ENCODE assay signal across 7 mouse cellular contexts in genomic region chr7:17026710-17027587, GRCm38 (mm10). TPM values are rescaled to one million over a fixed set of nuclear protein-coding genes. Genes with fewer than 3 reads are reported as not detected.
DNase-seq lines count a peak whose midpoint lies in the region; ATAC-seq and TF ChIP-seq lines count a peak whose summit lies in the region.

No protein-coding gene starts in this region.

- peaks cover 9% of the 10 kb centered on the region for H3K4me1 ChIP-seq in neural tube, embryonic 11.5 days (ENCODE audit: control insufficient read depth, insufficient read depth, low read length)
- H3K4me1 ChIP-seq in bone marrow, adult 2 months (ENCODE audit: control insufficient read depth, insufficient read depth, low read length): peaks cover 15% of the 10 kb centered on the region
- H3K4me1 ChIP-seq in embryonic facial prominence, embryonic 15.5 days: peaks cover 37% of the 10 kb centered on the region
- peaks cover 33% of the 10 kb centered on the region for H3K4me1 ChIP-seq in lung, postnatal 0 days (ENCODE audit: insufficient read depth, low read depth, low read length)
- peaks cover 35% of the 10 kb centered on the region for H3K4me1 ChIP-seq in small intestine, adult 2 months (ENCODE audit: control insufficient read depth, insufficient read depth, insufficient read length, low read length)

- TF ChIP-seq CTCF in bone marrow, adult 2 months (IDR thresholded peaks at IDR 0.05; ENCODE audit: control insufficient read depth, insufficient read depth, low read length): peak; percentile 45; the same call in 1 of the 2 replicates
- peak; percentile 80 for TF ChIP-seq CTCF in lung, postnatal 0 days (IDR thresholded peaks at IDR 0.05)
- peak; percentile 60; the same call in 1 of the 2 replicates for TF ChIP-seq CTCF in small intestine, adult 2 months (IDR thresholded peaks at IDR 0.05; ENCODE audit: extremely low read depth, insufficient read length, insufficient replicate concordance, low read depth, low read length)

- no peak overlapping the region for H3K27ac ChIP-seq in neural tube, embryonic 11.5 days (ENCODE audit: low read depth, low read length)
- peak overlapping the region; percentile 74 for H3K27ac ChIP-seq in bone marrow, adult 2 months (ENCODE audit: control insufficient read depth, insufficient read depth, low read depth, low read length, poor library complexity)
- H3K27ac ChIP-seq in embryonic facial prominence, embryonic 15.5 days (replicated peaks): peak overlapping the region; percentile 92
- H3K27ac ChIP-seq in lung, postnatal 0 days (ENCODE audit: low read length): peak overlapping the region; percentile 90
- peak overlapping the region; percentile 86 for H3K27ac ChIP-seq in small intestine, adult 2 months (ENCODE audit: insufficient read depth, low read depth, low read length)

- peak overlapping the region; percentile 63 for H3K4me3 ChIP-seq in neural tube, embryonic 11.5 days (ENCODE audit: low read depth, low read length)
- H3K4me3 ChIP-seq in bone marrow, adult 2 months (replicated peaks; ENCODE audit: control insufficient read depth, low read depth, low read length): peak overlapping the region; percentile 86
- H3K4me3 ChIP-seq in embryonic facial prominence, embryonic 15.5 days (replicated peaks): peak overlapping the region; percentile 88
- H3K4me3 ChIP-seq in lung, postnatal 0 days (ENCODE audit: low read depth, low read length): peak overlapping the region; percentile 80
- H3K4me3 ChIP-seq in small intestine, adult 2 months (ENCODE audit: low read depth, low read length): peak overlapping the region; percentile 86

- TF ChIP-seq POLR2A in bone marrow, adult 2 months (IDR thresholded peaks at IDR 0.05; ENCODE audit: borderline replicate concordance, control insufficient read depth, low read depth, low read length): no peak
- TF ChIP-seq POLR2A in small intestine, adult 2 months (IDR thresholded peaks at IDR 0.05; ENCODE audit: low read depth, low read length): no peak

- H3K9me3 ChIP-seq in neural tube, embryonic 11.5 days (ENCODE audit: control insufficient read depth, low read length): no peaks in the 10 kb centered on the region
- no peaks in the 10 kb centered on the region for H3K9me3 ChIP-seq in embryonic facial prominence, embryonic 15.5 days (replicated peaks)
- H3K9me3 ChIP-seq in lung, postnatal 0 days (ENCODE audit: low read length): no peaks in the 10 kb centered on the region

- peak; percentile 81 for ATAC-seq in neural tube, embryonic 11.5 days (ENCODE audit: insufficient read depth, low FRiP score, low TSS enrichment)
- peak; percentile 15; the same call in 1 of the 2 replicates for ATAC-seq in embryonic facial prominence, embryonic 15.5 days (ENCODE audit: insufficient number of reproducible peaks, low FRiP score, low TSS enrichment, low read depth)
- peak; percentile 51 for ATAC-seq in inflammation-experienced regulatory T-cells, adult 6 months
- ATAC-seq in lung, postnatal 0 days: peak; percentile 52

- H3K4me2 ChIP-seq in neural tube, embryonic 11.5 days (ENCODE audit: low read depth): peak overlapping the region; percentile 69
- peak overlapping the region; percentile 75 for H3K4me2 ChIP-seq in embryonic facial prominence, embryonic 15.5 days (replicated peaks)
- H3K4me2 ChIP-seq in lung, postnatal 0 days (replicated peaks; ENCODE audit: low read depth, low read length): peak overlapping the region; percentile 77

- TF ChIP-seq EP300 in lung, postnatal 0 days (IDR thresholded peaks at IDR 0.05): no peak

- 8% methylated on average over 24 of the region's 24 CpGs for WGBS in neural tube, embryonic 11.5 days
- under 1% methylated on average over 24 of the region's 24 CpGs for WGBS in bone marrow, adult 2 months
- 3% methylated on average over 24 of the region's 24 CpGs for WGBS in embryonic facial prominence, embryonic 15.5 days
- 3% methylated on average over 24 of the region's 24 CpGs for whole genome bisulfite sequencing in lung, postnatal 0 days
- WGBS in small intestine, adult 2 months: 1% methylated on average over 24 of the region's 24 CpGs

- DNase-seq in neural tube, embryonic 11.5 days (ENCODE audit: low spot score): peak; percentile 78
- DNase-seq in neural tube, embryonic 10.5 days (ENCODE audit: extremely low spot score, low spot score): no peak
- DNase-seq in lung, postnatal 0 days (ENCODE audit: low spot score): peak; percentile 85

- no peaks in the 10 kb centered on the region for H3K27me3 ChIP-seq in neural tube, embryonic 11.5 days (ENCODE audit: control insufficient read depth, insufficient read depth, low read length)
- no peaks in the 10 kb centered on the region for H3K27me3 ChIP-seq in embryonic facial prominence, embryonic 15.5 days
- H3K27me3 ChIP-seq in lung, postnatal 0 days (replicated peaks; ENCODE audit: insufficient read depth, low read length): no peaks in the 10 kb centered on the region
- H3K27me3 ChIP-seq in small intestine, adult 2 months (ENCODE audit: control insufficient read depth, insufficient read depth, low read length): no peaks in the 10 kb centered on the region

- H3K36me3 ChIP-seq in neural tube, embryonic 11.5 days (ENCODE audit: control insufficient read depth, insufficient read depth, low read length): peaks cover 3% of the 10 kb centered on the region; the same call in 1 of the 2 replicates
- peaks cover 28% of the 10 kb centered on the region for H3K36me3 ChIP-seq in embryonic facial prominence, embryonic 15.5 days
- H3K36me3 ChIP-seq in lung, postnatal 0 days (ENCODE audit: insufficient read depth, low read length): peaks cover 15% of the 10 kb centered on the region; the same call in 1 of the 2 replicates
- H3K36me3 ChIP-seq in small intestine, adult 2 months (ENCODE audit: control insufficient read depth, insufficient read depth, low read length): peaks cover 8% of the 10 kb centered on the region

- peak overlapping the region; percentile 63 for H3K9ac ChIP-seq in neural tube, embryonic 11.5 days (ENCODE audit: low read length)
- peak overlapping the region; percentile 90 for H3K9ac ChIP-seq in embryonic facial prominence, embryonic 15.5 days
- peak overlapping the region; percentile 62 for H3K9ac ChIP-seq in lung, postnatal 0 days (replicated peaks; ENCODE audit: low read depth)

RNA-seq across cellular contexts. Expression of gene Ppp5c, which starts 0.8 kb away (rescaled TPM):
- polyA plus RNA-seq in neural tube, embryonic 11.5 days (2014; fragmentation: Nextera tagmentation; extraction: Ambion mirVana): 120 and 128 TPM in 2 replicates
- 30.6 and 70.5 TPM in 2 replicates for polyA plus RNA-seq in bone marrow, adult 2 months (2011; ENCODE audit: insufficient read depth, insufficient read length, low replicate concordance, missing spikeins)
- 112 and 113 TPM in 2 replicates for polyA plus RNA-seq in embryonic facial prominence, embryonic 15.5 days (2015; fragmentation: Nextera tagmentation; extraction: Ambion mirVana)
- 10 to 100 TPM; 55.1 to 67.1 (median 62.0) TPM for polyA plus RNA-seq in inflammation-experienced regulatory T-cells, adult 6 months (2017; shearing (Covaris generic))
- polyA plus RNA-seq in lung, postnatal 0 days (2015; fragmentation: Nextera tagmentation; extraction: Ambion mirVana): 65.1 and 71.8 TPM in 2 replicates
- polyA plus RNA-seq in small intestine, adult 2 months (2012; rRNA removed): 121 and 278 TPM in 2 replicates

RNA-seq across cellular contexts. Expression of gene Ccdc8, which starts 34.4 kb away (rescaled TPM):
- 16.9 and 17.7 TPM in 2 replicates for polyA plus RNA-seq in neural tube, embryonic 11.5 days (2014; fragmentation: Nextera tagmentation; extraction: Ambion mirVana)
- polyA plus RNA-seq in bone marrow, adult 2 months (2011; ENCODE audit: insufficient read depth, insufficient read length, low replicate concordance, missing spikeins): 1.4 and 2.5 TPM in 2 replicates
- polyA plus RNA-seq in embryonic facial prominence, embryonic 15.5 days (2015; fragmentation: Nextera tagmentation; extraction: Ambion mirVana): 41.5 and 43.9 TPM in 2 replicates
- under 1 TPM in 2 of 3 experiments, not detected in 1; 0.09 to 0.15 TPM for polyA plus RNA-seq in inflammation-experienced regulatory T-cells, adult 6 months (2017; shearing (Covaris generic))
- polyA plus RNA-seq in lung, postnatal 0 days (2015; fragmentation: Nextera tagmentation; extraction: Ambion mirVana): 7.8 and 8.0 TPM in 2 replicates
- 0.74 and 0.85 TPM in 2 replicates for polyA plus RNA-seq in small intestine, adult 2 months (2012; rRNA removed)

RNA-seq across cellular contexts. Expression of gene Hif3a, which starts 35.3 kb away (rescaled TPM):
- polyA plus RNA-seq in neural tube, embryonic 11.5 days (2014; fragmentation: Nextera tagmentation; extraction: Ambion mirVana): 6.9 and 7.6 TPM in 2 replicates
- polyA plus RNA-seq in bone marrow, adult 2 months (2011; ENCODE audit: insufficient read depth, insufficient read length, low replicate concordance, missing spikeins): 1.8 and 3.3 TPM in 2 replicates
- polyA plus RNA-seq in embryonic facial prominence, embryonic 15.5 days (2015; fragmentation: Nextera tagmentation; extraction: Ambion mirVana): 27.9 and 31.2 TPM in 2 replicates
- under 1 TPM in 2 of 3 experiments, not detected in 1; 0.42 to 0.47 TPM for polyA plus RNA-seq in inflammation-experienced regulatory T-cells, adult 6 months (2017; shearing (Covaris generic))
- 5.3 and 8.2 TPM in 2 replicates for polyA plus RNA-seq in lung, postnatal 0 days (2015; fragmentation: Nextera tagmentation; extraction: Ambion mirVana)
- 0.52 and 0.68 TPM in 2 replicates for polyA plus RNA-seq in small intestine, adult 2 months (2012; rRNA removed)

RNA-seq across cellular contexts. Expression of gene Gm42372, which starts 44.1 kb away (rescaled TPM):
- polyA plus RNA-seq in neural tube, embryonic 11.5 days (2014; fragmentation: Nextera tagmentation; extraction: Ambion mirVana): 1.8 and 2.0 TPM in 2 replicates
- 0.77 and 1.9 TPM in 2 replicates for polyA plus RNA-seq in bone marrow, adult 2 months (2011; ENCODE audit: insufficient read depth, insufficient read length, low replicate concordance, missing spikeins)
- polyA plus RNA-seq in embryonic facial prominence, embryonic 15.5 days (2015; fragmentation: Nextera tagmentation; extraction: Ambion mirVana): 0.28 and 0.32 TPM in 2 replicates
- 1 to 10 TPM; 3.7 to 5.7 (median 5.2) TPM for polyA plus RNA-seq in inflammation-experienced regulatory T-cells, adult 6 months (2017; shearing (Covaris generic))
- 0.02 and 0.04 TPM in 2 replicates for polyA plus RNA-seq in lung, postnatal 0 days (2015; fragmentation: Nextera tagmentation; extraction: Ambion mirVana)
- polyA plus RNA-seq in small intestine, adult 2 months (2012; rRNA removed): 0.05 and 0.14 TPM in 2 replicates

RNA-seq across cellular contexts. Expression of gene Psg16, which starts 46.9 kb away (rescaled TPM):
- polyA plus RNA-seq in neural tube, embryonic 11.5 days (2014; fragmentation: Nextera tagmentation; extraction: Ambion mirVana): 0.09 TPM in 1 of 2 replicates, not detected in the other
- 1.1 and 1.6 TPM in 2 replicates for polyA plus RNA-seq in bone marrow, adult 2 months (2011; ENCODE audit: insufficient read depth, insufficient read length, low replicate concordance, missing spikeins)
- 0.11 and 0.13 TPM in 2 replicates for polyA plus RNA-seq in embryonic facial prominence, embryonic 15.5 days (2015; fragmentation: Nextera tagmentation; extraction: Ambion mirVana)
- 1 to 10 TPM in 2 of 3 experiments, not detected in 1; 1.2 to 1.5 TPM for polyA plus RNA-seq in inflammation-experienced regulatory T-cells, adult 6 months (2017; shearing (Covaris generic))
- 0.18 and 0.21 TPM in 2 replicates for polyA plus RNA-seq in lung, postnatal 0 days (2015; fragmentation: Nextera tagmentation; extraction: Ambion mirVana)
- not detected in 2 replicates for polyA plus RNA-seq in small intestine, adult 2 months (2012; rRNA removed)

Comparison
In these comparisons a context has a peak if more than half of its experiments do, and no peak if none do; other contexts are left out.
1. ATAC-seq: peak in every context shown above with its lines; median percentile 81 in neural tube, embryonic 11.5 days; 52 in lung, postnatal 0 days; 51 in inflammation-experienced regulatory T-cells, adult 6 months; 15 in embryonic facial prominence, embryonic 15.5 days.